Mouse (Mus musculus) liver, adult 2 months (tissue): Measurements from ENCODE around the gene D930048N14Rik. TPM values are rescaled to one million over a fixed set of nuclear protein-coding genes. Genes with fewer than 3 reads are reported as not detected.
A peak's percentile ranks its signal among the peaks of the same experiment; 100 is the strongest.

Experiments
- DNase-seq: peaks from one replicate; pipeline ENCODE4 v3.0.0-alpha.2; 2011; ENCODE audit warnings: low read depth, low spot score; ENCODE audit errors: extremely low read depth
- H3K27ac ChIP-seq: fragments of 200-500 bp; replicated peaks from 2 replicates; pipeline ENCODE4 v1.5.1; 2012; ENCODE audit warnings: low read depth, mild to moderate bottlenecking, control low read depth, inconsistent platforms, low read length; ENCODE audit not compliant: insufficient read depth
- H3K27me3 ChIP-seq: fragments of 200-500 bp; 2 replicates; pipeline ENCODE4 v1.6.1; 2012; ENCODE audit warnings: mild to moderate bottlenecking, moderate library complexity, low read length, inconsistent platforms; ENCODE audit not compliant: control insufficient read depth, insufficient read depth
- H3K36me3 ChIP-seq: fragments of 200-500 bp; 2 replicates; pipeline ENCODE4 v1.6.1; 2012; ENCODE audit warnings: low read length, inconsistent platforms; ENCODE audit not compliant: control insufficient read depth, insufficient read depth
- H3K4me1 ChIP-seq: fragments of 200-500 bp; 2 replicates; pipeline ENCODE4 v1.6.1; 2011; ENCODE audit warnings: low read length; ENCODE audit not compliant: control insufficient read depth, insufficient read depth
- H3K4me3 ChIP-seq: fragments of 200-500 bp; 2 replicates; pipeline ENCODE4 v1.5.1; 2011; ENCODE audit warnings: low read depth, mild to moderate bottlenecking, control low read depth, low read length, moderate library complexity; ENCODE audit not compliant: insufficient read depth
- H3K79me2 ChIP-seq: fragments of 200-500 bp; 2 replicates; pipeline ENCODE4 v1.6.1; 2012; ENCODE audit warnings: inconsistent platforms, mild to moderate bottlenecking, low read length, moderate library complexity; ENCODE audit not compliant: control insufficient read depth, insufficient read depth
- H3K9ac ChIP-seq: fragments of 200-500 bp; 2 replicates; pipeline ENCODE4 v1.6.1; 2012; ENCODE audit warnings: low read depth, mild to moderate bottlenecking, control low read depth, inconsistent platforms, low read length
- CTCF ChIP-seq: fragments of 200-500 bp; IDR thresholded peaks from 2 replicates; pipeline ENCODE4 v1.5.1; 2011; ENCODE audit warnings: low read depth, low read length, control low read depth
- POLR2A ChIP-seq: fragments of 200-500 bp; IDR thresholded peaks from 2 replicates; pipeline ENCODE4 v1.6.1; 2011; ENCODE audit warnings: low read length, control low read depth; ENCODE audit not compliant: insufficient read depth; ENCODE audit errors: extremely low read depth
- WGBS: fragments of 180-500 bp; shearing (Covaris S2); methylation state at CpG from one replicate; pipeline ENCODE4 v1.1.7; 2018; 5-methylcytosine and 5-hydroxymethylcytosine counted together
- polyA plus RNA-seq: library from polyadenylated mRNA; depleted of rRNA; stranded (reverse); fragments of >200 nt; gene quantifications from 2 replicates; pipeline ENCODE4 v1.2.3, GENCODE M21; 2012
- total RNA-seq: library from RNA; depleted of rRNA; stranded (reverse); fragments of >200 nt; gene quantifications from 2 replicates; pipeline ENCODE4 v1.2.3, GENCODE M21; 2014

The D930048N14Rik gene
- total and polyA plus RNA-seq, 2 experiments, result 1.3 to 10.9 TPM

DNA sequence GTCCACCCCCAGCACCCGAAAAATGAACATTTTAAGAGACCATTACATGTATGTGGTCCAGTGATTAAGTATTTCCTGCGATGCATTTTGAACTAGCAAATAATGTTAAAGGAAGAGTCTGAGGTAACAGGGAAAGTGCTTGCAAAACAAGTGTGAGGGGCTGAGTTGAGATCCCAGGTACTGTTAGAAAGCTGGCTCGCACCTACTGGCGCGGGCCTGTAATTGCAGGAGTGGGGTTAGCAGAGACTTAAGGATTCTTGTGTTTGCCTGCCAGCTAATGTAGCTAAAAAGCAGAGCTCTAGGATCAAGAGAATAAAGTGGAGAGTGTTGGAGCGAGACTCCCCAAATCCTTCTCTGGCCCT lies 14.4 kb upstream of the D930048N14Rik start:
- H3K27me3 ChIP-seq, result no peaks in the 10 kb centered on the region
- H3K36me3 ChIP-seq, result no peaks in the 10 kb centered on the region
- peak overlapping the region; percentile 62 for H3K27ac ChIP-seq
- H3K4me3 ChIP-seq, result peak overlapping the region; percentile 80
- H3K9ac ChIP-seq, result peak overlapping the region; percentile 69
- 11% methylated on average over 6 of the region's 6 CpGs for WGBS
- TF ChIP-seq POLR2A, result no peak
- TF ChIP-seq CTCF, result peak; percentile 74
- peaks cover 6% of the 10 kb centered on the region for H3K4me1 ChIP-seq
- peaks cover 2% of the 10 kb centered on the region; the same call in 1 of the 2 replicates for H3K79me2 ChIP-seq
- DNase-seq, result peak; percentile 69

DNA sequence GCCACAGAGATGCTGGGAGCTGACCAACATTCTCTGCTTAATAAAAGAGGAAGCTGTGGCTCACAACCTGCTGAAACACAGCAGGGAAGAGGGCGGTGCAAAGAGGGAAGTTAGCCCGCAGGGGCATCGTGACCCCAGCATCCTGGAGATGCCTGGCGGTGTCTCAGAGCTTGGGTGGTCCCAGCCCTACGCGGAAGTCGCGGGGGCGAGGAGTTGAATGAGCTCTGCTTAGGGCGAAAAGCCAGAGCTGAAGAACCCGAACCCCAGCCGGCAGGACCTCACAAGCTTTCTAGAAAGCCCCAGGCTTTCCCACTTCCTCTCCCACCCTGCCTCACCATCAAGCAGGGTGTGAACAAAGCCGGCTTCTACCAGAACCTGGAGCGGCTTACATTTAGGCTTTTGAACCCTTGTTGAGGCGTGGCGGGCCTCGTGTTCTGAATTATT lies 12.8 kb upstream of the D930048N14Rik start:
- WGBS, result 40% methylated on average over 17 of the region's 17 CpGs
- TF ChIP-seq CTCF (no peak), POLR2A (no peak)
- DNase-seq, result no peak
- Histone ChIP-seq H3K4me3 (no peak overlapping the region), H3K79me2 (peaks cover 2% of the 10 kb centered on the region; the same call in 1 of the 2 replicates), H3K9ac (peak overlapping the region; percentile 24; the same call in 1 of the 2 replicates), H3K4me1 (peaks cover 6% of the 10 kb centered on the region), H3K27me3 (no peaks in the 10 kb centered on the region), H3K36me3 (no peaks in the 10 kb centered on the region), H3K27ac (no peak overlapping the region)

DNA sequence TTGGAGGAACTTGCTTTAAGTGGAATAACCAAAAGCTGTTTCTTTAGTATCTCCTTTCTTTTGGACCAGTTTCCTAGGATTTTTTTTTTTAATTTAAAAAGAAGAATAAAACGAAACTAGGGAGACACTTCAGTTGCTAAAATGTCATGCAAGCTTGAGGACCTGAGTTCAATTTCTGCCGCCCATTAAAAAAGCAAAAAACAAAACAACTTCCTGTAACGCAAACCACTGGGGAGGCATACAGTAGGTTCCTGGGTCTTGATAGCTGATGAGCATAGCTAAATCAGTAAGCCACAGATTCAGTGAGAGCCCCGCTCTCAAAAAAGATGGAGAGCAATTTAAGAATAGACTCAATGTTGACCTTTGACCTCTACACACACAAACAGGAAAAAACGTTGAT lies 12.3 kb upstream of the D930048N14Rik start:
- H3K27me3 ChIP-seq, result no peaks in the 10 kb centered on the region
- H3K36me3 ChIP-seq, result no peaks in the 10 kb centered on the region
- WGBS, result 66% methylated on average over 5 of the region's 5 CpGs
- no peak for DNase-seq
- H3K4me3 ChIP-seq, result no peak overlapping the region
- no peak overlapping the region for H3K9ac ChIP-seq
- no peak overlapping the region for H3K27ac ChIP-seq
- TF ChIP-seq POLR2A (no peak), CTCF (no peak)
- peaks cover 2% of the 10 kb centered on the region; the same call in 1 of the 2 replicates for H3K79me2 ChIP-seq
- H3K4me1 ChIP-seq, result peaks cover 6% of the 10 kb centered on the region

DNA sequence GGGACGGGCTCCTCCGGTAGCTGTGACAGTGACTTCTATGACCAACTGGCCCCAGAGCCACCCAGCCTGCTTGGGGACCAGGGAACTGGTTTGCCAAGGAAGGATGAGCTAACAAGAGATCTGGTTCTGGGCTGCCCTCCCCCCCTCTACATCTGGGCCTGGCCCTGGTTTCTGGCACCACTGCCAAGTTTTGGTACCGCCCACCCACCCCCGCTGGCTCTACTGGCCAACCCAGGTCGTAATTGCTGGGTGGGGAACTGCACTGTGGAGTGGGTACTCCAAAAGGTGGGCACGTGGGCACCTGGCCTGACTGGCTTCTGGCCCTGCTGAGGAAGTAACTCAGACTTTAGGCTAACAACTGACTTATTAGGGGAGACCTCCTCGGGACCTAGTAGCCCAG lies 10.0 kb upstream of the D930048N14Rik start:
- TF ChIP-seq CTCF, result no peak
- TF ChIP-seq POLR2A, result no peak
- Histone ChIP-seq H3K4me3 (no peak overlapping the region), H3K4me1 (peaks cover 3% of the 10 kb centered on the region; the same call in 1 of the 2 replicates), H3K27me3 (no peaks in the 10 kb centered on the region), H3K9ac (no peak overlapping the region), H3K79me2 (no peaks in the 10 kb centered on the region), H3K27ac (no peak overlapping the region), H3K36me3 (no peaks in the 10 kb centered on the region)
- 62% methylated on average over 7 of the region's 7 CpGs for WGBS
- DNase-seq, result no peak

DNA sequence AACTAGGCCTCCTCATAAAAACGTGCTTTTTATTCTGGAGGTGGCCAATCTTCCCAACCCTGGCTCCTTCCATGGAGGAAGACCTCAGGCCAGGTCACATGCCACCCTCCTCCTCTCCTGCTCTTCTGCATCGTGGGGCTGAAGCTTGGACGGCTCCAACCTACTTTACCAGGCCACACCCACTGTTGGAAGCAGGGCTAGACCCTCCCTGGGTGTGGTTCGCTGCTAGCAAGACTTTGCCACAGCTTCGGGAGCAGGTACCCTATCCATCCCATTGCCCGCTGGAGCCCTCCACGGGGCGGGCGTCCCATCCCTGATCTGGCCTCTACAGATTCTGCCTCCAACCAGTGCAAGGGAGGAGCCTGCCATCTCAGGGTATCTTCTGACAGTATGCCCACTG lies 7.6 kb upstream of the D930048N14Rik start:
- no peak for DNase-seq
- Histone ChIP-seq H3K9ac (no peak overlapping the region), H3K4me3 (no peak overlapping the region), H3K27me3 (no peaks in the 10 kb centered on the region), H3K4me1 (no peaks in the 10 kb centered on the region), H3K27ac (no peak overlapping the region), H3K36me3 (no peaks in the 10 kb centered on the region), H3K79me2 (no peaks in the 10 kb centered on the region)
- TF ChIP-seq POLR2A (no peak), CTCF (no peak)
- WGBS, result 75% methylated on average over 9 of the region's 9 CpGs

GRCm38 (mm10) chr11:51643761-51644160 lies 7.0 kb upstream of the D930048N14Rik start:
- Histone ChIP-seq H3K9ac (no peak overlapping the region), H3K36me3 (no peaks in the 10 kb centered on the region), H3K79me2 (no peaks in the 10 kb centered on the region), H3K27me3 (no peaks in the 10 kb centered on the region), H3K27ac (no peak overlapping the region), H3K4me1 (no peaks in the 10 kb centered on the region), H3K4me3 (no peak overlapping the region)
- 46% methylated on average over 15 of the region's 15 CpGs for WGBS
- peak; percentile 66 for DNase-seq
- TF ChIP-seq POLR2A (no peak), CTCF (no peak)
